In genomic region chr4:106419791-106420190, GRCm38 (mm10) we compare ENCODE assay signal across 30 mouse cellular contexts. TPM values are rescaled to one million over a fixed set of nuclear protein-coding genes. Genes with fewer than 3 reads are reported as not detected.
DNase-seq lines count a peak whose midpoint lies in the region; ATAC-seq and TF ChIP-seq lines count a peak whose summit lies in the region.
"Had no signal": no experiment of that assay in that cellular context is flagged by ENCODE, and none has a peak within 500 bp of the region (broad histone marks: within the 10 kb centered on the region; RNA-seq: fewer than 3 reads in every experiment).

No protein-coding gene starts in this region.

- no peaks in the 10 kb centered on the region for H3K4me1 ChIP-seq in heart, embryonic 10.5 days
- H3K4me1 ChIP-seq in midbrain, embryonic 11.5 days (ENCODE audit: control insufficient read depth, insufficient read depth, low read length): no peaks in the 10 kb centered on the region
- H3K4me1 ChIP-seq: embryonic facial prominence, embryonic 10.5 days; embryonic facial prominence, embryonic 13.5 days; forebrain, embryonic 13.5 days; heart, embryonic 12.5 days; heart, embryonic 15.5 days had no signal

- H3K27me3 ChIP-seq in heart, embryonic 10.5 days (ENCODE audit: insufficient read depth, poor library complexity, severe bottlenecking): no peaks in the 10 kb centered on the region
- no peaks in the 10 kb centered on the region for H3K27me3 ChIP-seq in midbrain, embryonic 11.5 days (ENCODE audit: control insufficient read depth, insufficient read depth, low read length)
- H3K27me3 ChIP-seq: embryonic facial prominence, embryonic 13.5 days; forebrain, embryonic 13.5 days; heart, embryonic 12.5 days; heart, embryonic 15.5 days had no signal

- intact Hi-C loops in heart, postnatal 10 days (cut with DNase I): no loop called here
- intact Hi-C loops in gastrocnemius, postnatal 36 days (cut with DNase I): no loop called here

- H3K9me3 ChIP-seq in heart, embryonic 10.5 days: no peaks in the 10 kb centered on the region
- H3K9me3 ChIP-seq in midbrain, embryonic 11.5 days (ENCODE audit: control insufficient read depth, low read length): no peaks in the 10 kb centered on the region
- H3K9me3 ChIP-seq: embryonic facial prominence, embryonic 10.5 days; embryonic facial prominence, embryonic 13.5 days; forebrain, embryonic 13.5 days; heart, embryonic 12.5 days; heart, embryonic 15.5 days had no signal

- no peak overlapping the region for H3K4me2 ChIP-seq in midbrain, embryonic 11.5 days
- H3K4me2 ChIP-seq: embryonic facial prominence, embryonic 13.5 days; forebrain, embryonic 13.5 days; heart, embryonic 12.5 days; heart, embryonic 15.5 days; hindbrain, embryonic 14.5 days had no signal

- H3K4me3 ChIP-seq in heart, embryonic 10.5 days: no peak overlapping the region
- H3K4me3 ChIP-seq in layer of hippocampus, adult 2 months: no peak overlapping the region
- H3K4me3 ChIP-seq in midbrain, embryonic 11.5 days (ENCODE audit: low read depth, low read length): no peak overlapping the region
- H3K4me3 ChIP-seq: embryonic facial prominence, embryonic 10.5 days; embryonic facial prominence, embryonic 13.5 days; erythroblast, embryonic 14.5 days; forebrain, embryonic 13.5 days; gastrocnemius, adult 2 months; heart, adult 2 months; heart, embryonic 12.5 days; heart, embryonic 15.5 days had no signal

- TF ChIP-seq CTCF in layer of hippocampus, adult 2 months (conservative IDR thresholded peaks at IDR 0.05): no peak

- no peak overlapping the region for H3K9ac ChIP-seq in midbrain, embryonic 11.5 days (ENCODE audit: low read length)
- H3K9ac ChIP-seq: embryonic facial prominence, embryonic 13.5 days; forebrain, embryonic 13.5 days; heart, embryonic 12.5 days; heart, embryonic 15.5 days; hindbrain, embryonic 14.5 days had no signal

- H3K27ac ChIP-seq in heart, embryonic 10.5 days: no peak overlapping the region
- 0 out of 2 replicates have a peak overlapping the region, but pooled peaks have one; percentile 14 for H3K27ac ChIP-seq in layer of hippocampus, adult 2 months
- H3K27ac ChIP-seq in midbrain, embryonic 11.5 days (ENCODE audit: low read depth, low read length): no peak overlapping the region
- H3K27ac ChIP-seq: embryonic facial prominence, embryonic 10.5 days; embryonic facial prominence, embryonic 13.5 days; forebrain, embryonic 13.5 days; gastrocnemius, adult 2 months; heart, adult 2 months; heart, embryonic 15.5 days; hindbrain, embryonic 14.5 days; hindbrain, postnatal 0 days had no signal

- H3K36me3 ChIP-seq in heart, embryonic 10.5 days: peaks cover 85% of the 10 kb centered on the region
- H3K36me3 ChIP-seq in midbrain, embryonic 11.5 days (ENCODE audit: control insufficient read depth, insufficient read depth, low read length): peaks cover 4% of the 10 kb centered on the region

- no peak for ATAC-seq in midbrain, embryonic 11.5 days (ENCODE audit: low FRiP score)
- ATAC-seq: CD4-positive, CD25-positive, alpha-beta regulatory T cell, adult 4 months; forebrain, embryonic 13.5 days; forebrain, embryonic 16.5 days; hindbrain, postnatal 0 days; inflammation-experienced regulatory T-cells, adult 6 months had no signal

- DNase-seq in heart, embryonic 10.5 days (ENCODE audit: low spot score): peak; percentile 72
- no peak for DNase-seq in heart, postnatal 10 days
- DNase-seq in layer of hippocampus, adult 2 months (ENCODE audit: low spot score in 2 of 2): peak; percentile 57 to 59
- peak; percentile 33 to 51 for DNase-seq in layer of hippocampus, adult 8-10 months (ENCODE audit: low spot score in 2 of 2)
- peak; percentile 28 to 75 for DNase-seq in layer of hippocampus, postnatal 14 days (ENCODE audit: low spot score in 2 of 2)
- DNase-seq in midbrain, embryonic 11.5 days (ENCODE audit: low spot score, missing footprints): no peak
- no peak for DNase-seq in gastrocnemius, postnatal 36 days
- DNase-seq: adrenal gland, adult 8-10 months; adrenal gland, postnatal 25 days; cerebellum, adult 11-12 months; cerebellum, adult 8-10 months; cerebellum, postnatal 10 days; cerebellum, postnatal 36 days; embryo, embryonic 11 days; gastrocnemius, adult 2 months; gastrocnemius, postnatal 14 days; heart, adult 2 months; heart, postnatal 14 days; heart, postnatal 4 days had no signal

- WGBS in heart, embryonic 10.5 days: 88% methylated on average over 6 of the region's 6 CpGs
- WGBS in midbrain, embryonic 11.5 days: 89% methylated on average over 6 of the region's 6 CpGs

RNA-seq across cellular contexts. Expression of gene Pcsk9, which starts 44.3 kb away (rescaled TPM):
- 1.4 and 12.6 TPM in 2 replicates for polyA plus RNA-seq in heart, embryonic 10.5 days (2016; fragmentation: Nextera tagmentation; extraction: Ambion mirVana)
- not detected for total RNA-seq in heart, postnatal 10 days (2021)
- total RNA-seq in layer of hippocampus, adult 2 months (2021): under 1 TPM; 0.10 TPM
- under 1 TPM in 3 of 4 experiments, not detected in 1; 0.11 to 0.16 (median 0.13) TPM for total RNA-seq in layer of hippocampus, adult 8-10 months (2022)
- under 1 TPM; 0.45 to 0.53 TPM for total RNA-seq in layer of hippocampus, postnatal 14 days (2021)
- 1.1 and 1.4 TPM in 2 replicates for polyA plus RNA-seq in midbrain, embryonic 11.5 days (2014; fragmentation: Nextera tagmentation; extraction: Ambion mirVana)
- total RNA-seq in gastrocnemius, postnatal 36 days (2021): under 1 TPM in 1 of 2 experiments, not detected in 1; 0.08 TPM
- total RNA-seq: gastrocnemius, adult 2 months; gastrocnemius, postnatal 14 days; heart, adult 2 months; heart, postnatal 14 days; heart, postnatal 4 days had no signal
- polyA plus RNA-seq: CD4-positive, CD25-positive, alpha-beta regulatory T cell, adult 4 months; inflammation-experienced regulatory T-cells, adult 6 months had no signal

Comparison
In these comparisons a context has a peak if more than half of its experiments do, and no peak if none do; other contexts are left out.
1. DNase-seq: peak in heart, embryonic 10.5 days (single experiment), layer of hippocampus, adult 2 months (2 of 2), layer of hippocampus, adult 8-10 months (2 of 2) and layer of hippocampus, postnatal 14 days (2 of 2); none in heart, postnatal 10 days (0 of 2), midbrain, embryonic 11.5 days (single experiment) and gastrocnemius, postnatal 36 days (0 of 2).